Mouse (Mus musculus) midbrain, embryonic 10.5 days (tissue): ENCODE data around the gene Fshr. TPM values are rescaled to one million over a fixed set of nuclear protein-coding genes. Genes with fewer than 3 reads are reported as not detected.
A peak's percentile ranks its signal among the peaks of the same experiment; 100 is the strongest.

Source experiments
- DNase-seq: peaks from one replicate; pipeline ENCODE4 v3.0.0-alpha.2; 2017; ENCODE audit warnings: low spot score
- H3K27ac ChIP-seq: fragments of 300-500 bp; sonication (generic); replicated peaks from 2 replicates; pipeline ENCODE4 v1.5.1; 2016; ENCODE audit warnings: mild to moderate bottlenecking
- H3K27me3 ChIP-seq: fragments of 300-500 bp; sonication (generic); 2 replicates; pipeline ENCODE4 v1.6.1; 2016; ENCODE audit warnings: low read depth, mild to moderate bottlenecking; ENCODE audit not compliant: poor library complexity, severe bottlenecking
- H3K36me3 ChIP-seq: fragments of 300-500 bp; sonication (generic); 2 replicates; pipeline ENCODE4 v1.6.1; 2016; ENCODE audit warnings: mild to moderate bottlenecking, moderate library complexity
- H3K4me1 ChIP-seq: fragments of 300-500 bp; sonication (generic); 2 replicates; pipeline ENCODE4 v1.6.1; 2016
- H3K4me3 ChIP-seq: fragments of 300-500 bp; sonication (generic); 2 replicates; pipeline ENCODE4 v1.5.1; 2016; ENCODE audit warnings: mild to moderate bottlenecking, moderate library complexity
- H3K9me3 ChIP-seq: fragments of 300-500 bp; sonication (generic); replicated peaks from 2 replicates; pipeline ENCODE4 v1.6.1; 2016; ENCODE audit warnings: mild to moderate bottlenecking
- WGBS: fragments of 180-500 bp; shearing (Covaris S2); methylation state at CpG from one replicate; pipeline ENCODE4 v1.1.7; 2016; 5-methylcytosine and 5-hydroxymethylcytosine counted together
- polyA plus RNA-seq: library from polyadenylated mRNA; unstranded; fragments of >200 nt; fragmentation: Nextera tagmentation; extraction: Ambion mirVana; gene quantifications from 2 replicates; pipeline ENCODE4 v1.2.1, GENCODE M21; 2016

The Fshr gene
- polyA plus RNA-seq, 1 experiment from 2014 or later, result not detected

GRCm38 (mm10) chr17:89013691-89014090 lies 186.8 kb downstream of the Fshr start:
- H3K4me3 ChIP-seq, result no peak overlapping the region
- H3K9me3 ChIP-seq, result no peaks in the 10 kb centered on the region
- H3K27me3 ChIP-seq, result no peaks in the 10 kb centered on the region
- no peaks in the 10 kb centered on the region for H3K4me1 ChIP-seq
- no peak for DNase-seq
- no peak overlapping the region for H3K27ac ChIP-seq
- H3K36me3 ChIP-seq, result no peaks in the 10 kb centered on the region

GRCm38 (mm10) chr17:89009117-89009516 lies 191.4 kb downstream of the Fshr start:
- Histone ChIP-seq H3K27ac (no peak overlapping the region), H3K4me3 (no peak overlapping the region), H3K4me1 (no peaks in the 10 kb centered on the region), H3K36me3 (no peaks in the 10 kb centered on the region), H3K27me3 (no peaks in the 10 kb centered on the region), H3K9me3 (no peaks in the 10 kb centered on the region)
- WGBS, result 86% methylated on average over 1 of the region's 1 CpGs
- no peak for DNase-seq

- H3K27ac ChIP-seq, result no peak overlapping the region
- H3K27me3 ChIP-seq, result no peaks in the 10 kb centered on the region
- H3K4me3 ChIP-seq, result no peak overlapping the region
- H3K36me3 ChIP-seq, result no peaks in the 10 kb centered on the region
- H3K9me3 ChIP-seq, result no peaks in the 10 kb centered on the region
- 83% methylated on average over 7 of the region's 7 CpGs for WGBS
- no peak for DNase-seq
- no peaks in the 10 kb centered on the region for H3K4me1 ChIP-seq
Measured at GRCm38 (mm10) chr17:89008680-89009079, 191.8 kb downstream of the Fshr start.

GRCm38 (mm10) chr17:89005959-89006358 lies 194.5 kb downstream of the Fshr start:
- DNase-seq, result no peak
- Histone ChIP-seq H3K27ac (no peak overlapping the region), H3K4me1 (no peaks in the 10 kb centered on the region), H3K36me3 (no peaks in the 10 kb centered on the region), H3K4me3 (no peak overlapping the region), H3K27me3 (no peaks in the 10 kb centered on the region), H3K9me3 (no peaks in the 10 kb centered on the region)
- WGBS, result 73% methylated on average over 5 of the region's 5 CpGs

- no peaks in the 10 kb centered on the region for H3K27me3 ChIP-seq
- DNase-seq, result no peak
- H3K4me3 ChIP-seq, result no peak overlapping the region
- no peaks in the 10 kb centered on the region for H3K4me1 ChIP-seq
- H3K27ac ChIP-seq, result no peak overlapping the region
- H3K36me3 ChIP-seq, result no peaks in the 10 kb centered on the region
- H3K9me3 ChIP-seq, result no peaks in the 10 kb centered on the region
Measured at GRCm38 (mm10) chr17:88999907-89000306, 200.6 kb downstream of the Fshr start.

- no peaks in the 10 kb centered on the region for H3K27me3 ChIP-seq
- no peaks in the 10 kb centered on the region for H3K36me3 ChIP-seq
- no peak overlapping the region for H3K4me3 ChIP-seq
- H3K9me3 ChIP-seq, result no peaks in the 10 kb centered on the region
- 66% methylated on average over 1 of the region's 1 CpGs for WGBS
- H3K27ac ChIP-seq, result no peak overlapping the region
- DNase-seq, result no peak
- no peaks in the 10 kb centered on the region for H3K4me1 ChIP-seq
Measured at GRCm38 (mm10) chr17:88998243-88998642, 202.2 kb downstream of the Fshr start.

GRCm38 (mm10) chr17:88991238-88991637 lies 209.2 kb downstream of the Fshr start:
- no peaks in the 10 kb centered on the region for H3K9me3 ChIP-seq
- no peak overlapping the region for H3K27ac ChIP-seq
- H3K4me3 ChIP-seq, result no peak overlapping the region
- no peaks in the 10 kb centered on the region for H3K4me1 ChIP-seq
- no peaks in the 10 kb centered on the region for H3K36me3 ChIP-seq
- no peak for DNase-seq
- H3K27me3 ChIP-seq, result no peaks in the 10 kb centered on the region
- 89% methylated on average over 4 of the region's 4 CpGs for WGBS

- H3K27ac ChIP-seq, result no peak overlapping the region
- no peaks in the 10 kb centered on the region for H3K36me3 ChIP-seq
- H3K4me3 ChIP-seq, result no peak overlapping the region
- H3K4me1 ChIP-seq, result no peaks in the 10 kb centered on the region
- no peak for DNase-seq
- H3K9me3 ChIP-seq, result no peaks in the 10 kb centered on the region
- no peaks in the 10 kb centered on the region for H3K27me3 ChIP-seq
- 91% methylated on average over 10 of the region's 10 CpGs for WGBS
Measured at GRCm38 (mm10) chr17:88980708-88981355, 219.6 kb downstream of the Fshr start.

GRCm38 (mm10) chr17:88974538-88974937 lies 225.9 kb downstream of the Fshr start:
- WGBS, result 92% methylated on average over 3 of the region's 3 CpGs

GRCm38 (mm10) chr17:88966028-88966427 lies 234.4 kb downstream of the Fshr start:
- WGBS, result 89% methylated on average over 3 of the region's 3 CpGs
- no peaks in the 10 kb centered on the region for H3K27me3 ChIP-seq
- H3K4me3 ChIP-seq, result no peak overlapping the region
- H3K4me1 ChIP-seq, result no peaks in the 10 kb centered on the region
- no peaks in the 10 kb centered on the region for H3K9me3 ChIP-seq
- H3K36me3 ChIP-seq, result no peaks in the 10 kb centered on the region
- H3K27ac ChIP-seq, result no peak overlapping the region
- DNase-seq, result no peak

More at GRCm38 (mm10) chr17:88974538-88974937, 225.9 kb downstream of the Fshr start:
- Histone ChIP-seq H3K9me3 (no peaks in the 10 kb centered on the region), H3K36me3 (no peaks in the 10 kb centered on the region), H3K27me3 (no peaks in the 10 kb centered on the region), H3K4me3 (no peak overlapping the region), H3K4me1 (no peaks in the 10 kb centered on the region), H3K27ac (no peak overlapping the region)
- no peak for DNase-seq

- H3K4me1 ChIP-seq, result no peaks in the 10 kb centered on the region
- H3K9me3 ChIP-seq, result no peaks in the 10 kb centered on the region
- no peaks in the 10 kb centered on the region for H3K27me3 ChIP-seq
- peak; percentile 25 for DNase-seq
- no peaks in the 10 kb centered on the region for H3K36me3 ChIP-seq
- no peak overlapping the region for H3K4me3 ChIP-seq
- WGBS, result 51% methylated on average over 5 of the region's 5 CpGs
- no peak overlapping the region for H3K27ac ChIP-seq
Measured at GRCm38 (mm10) chr17:88954011-88954410, 246.5 kb downstream of the Fshr start.

- Histone ChIP-seq H3K4me3 (peak overlapping the region; percentile 30), H3K27ac (peak overlapping the region; percentile 85), H3K27me3 (no peaks in the 10 kb centered on the region), H3K9me3 (peaks cover 18% of the 10 kb centered on the region; the same call in 1 of the 2 replicates), H3K36me3 (no peaks in the 10 kb centered on the region), H3K4me1 (peaks cover 33% of the 10 kb centered on the region)
- peak; percentile 70 for DNase-seq
- whole genome bisulfite sequencing, result 8% methylated on average over 4 of the region's 4 CpGs
Measured at GRCm38 (mm10) chr17:88938153-88938681, 262.3 kb downstream of the Fshr start.

- H3K36me3 ChIP-seq, result no peaks in the 10 kb centered on the region
- H3K27me3 ChIP-seq, result no peaks in the 10 kb centered on the region
- peaks cover 14% of the 10 kb centered on the region; the same call in 1 of the 2 replicates for H3K9me3 ChIP-seq
- H3K4me3 ChIP-seq, result peak overlapping the region; percentile 30
- H3K27ac ChIP-seq, result peak overlapping the region; percentile 85
- WGBS, result 8% methylated on average over 7 of the region's 7 CpGs
- DNase-seq, result peak; percentile 85
- peaks cover 33% of the 10 kb centered on the region for H3K4me1 ChIP-seq
Measured at GRCm38 (mm10) chr17:88937341-88938152, 262.9 kb downstream of the Fshr start.
